Mouse (Mus musculus) right cerebral cortex, postnatal 4 days (tissue): ENCODE measurements around the gene Tnfrsf19.

Source experiments
- DNase-seq: peaks from one replicate; pipeline ENCODE4 v3.0.0-alpha.2; 2022

Tnfrsf19 gene

GRCm38 (mm10) chr14:61046091-61046681 is at the start of gene Tnfrsf19:
Gene Tnfrsf19, minus strand, starts transcription at chr14:61046490.
- DNase-seq: peak; percentile 74

DNA sequence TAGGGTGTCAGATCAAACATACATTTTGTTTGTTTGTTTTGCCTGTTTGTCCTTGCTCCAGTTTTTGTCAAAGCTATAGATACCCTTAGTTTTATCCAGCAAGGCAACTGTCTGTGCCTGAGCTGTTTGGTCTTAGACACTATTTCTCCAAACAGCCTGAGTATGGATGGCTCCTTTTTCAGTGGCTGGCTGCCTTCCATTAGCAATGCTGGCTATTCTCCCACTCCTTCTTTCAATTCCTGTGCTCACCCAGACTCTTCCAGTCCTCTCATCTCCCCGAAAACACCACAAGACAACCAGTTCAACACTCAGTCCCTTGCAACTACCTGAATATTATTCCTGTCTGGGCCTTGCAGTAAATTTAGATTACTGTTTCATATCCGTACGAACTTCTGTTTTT is 45.8 kb upstream of the Tnfrsf19 start:
- DNase-seq: peak; percentile 47

- DNase-seq: no peak
Observed at GRCm38 (mm10) chr14:61090955-61091354, 44.7 kb upstream of the Tnfrsf19 start.

GRCm38 (mm10) chr14:61088187-61088586 is 41.9 kb upstream of the Tnfrsf19 start:
- no peak for DNase-seq

- DNase-seq: peak; percentile 40
Observed at GRCm38 (mm10) chr14:61085325-61085724, 39.0 kb upstream of the Tnfrsf19 start.

- DNase-seq: no peak
Observed at GRCm38 (mm10) chr14:61069555-61069954, 23.3 kb upstream of the Tnfrsf19 start.

DNA sequence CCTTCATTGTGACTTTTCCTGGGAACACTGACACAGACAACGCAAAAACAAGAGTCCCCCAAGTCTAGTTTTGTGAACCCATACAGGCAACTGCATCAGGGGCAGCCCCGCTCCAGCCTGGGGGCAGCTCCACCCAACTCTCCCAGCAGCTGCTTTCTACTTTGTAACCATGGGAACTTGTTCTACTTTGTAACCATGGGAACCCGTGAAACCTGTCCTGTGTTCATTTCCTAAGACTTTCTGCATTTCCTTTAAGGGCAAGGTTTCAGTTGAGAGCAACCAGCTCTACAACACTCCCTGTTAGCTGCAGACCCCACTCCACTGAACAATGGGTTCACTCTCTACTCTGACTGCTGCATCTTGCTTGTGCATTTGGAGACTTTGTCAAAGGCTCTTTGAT is 15.4 kb upstream of the Tnfrsf19 start:
- no peak for DNase-seq

GRCm38 (mm10) chr14:61059316-61059945 is 13.1 kb upstream of the Tnfrsf19 start:
- DNase-seq: no peak

- DNase-seq: no peak
Observed at GRCm38 (mm10) chr14:61056962-61057361, 10.7 kb upstream of the Tnfrsf19 start.

- DNase-seq: no peak
Observed at GRCm38 (mm10) chr14:61056445-61056844, 10.2 kb upstream of the Tnfrsf19 start.

GRCm38 (mm10) chr14:61055864-61056263 is 9.6 kb upstream of the Tnfrsf19 start:
- no peak for DNase-seq

DNA sequence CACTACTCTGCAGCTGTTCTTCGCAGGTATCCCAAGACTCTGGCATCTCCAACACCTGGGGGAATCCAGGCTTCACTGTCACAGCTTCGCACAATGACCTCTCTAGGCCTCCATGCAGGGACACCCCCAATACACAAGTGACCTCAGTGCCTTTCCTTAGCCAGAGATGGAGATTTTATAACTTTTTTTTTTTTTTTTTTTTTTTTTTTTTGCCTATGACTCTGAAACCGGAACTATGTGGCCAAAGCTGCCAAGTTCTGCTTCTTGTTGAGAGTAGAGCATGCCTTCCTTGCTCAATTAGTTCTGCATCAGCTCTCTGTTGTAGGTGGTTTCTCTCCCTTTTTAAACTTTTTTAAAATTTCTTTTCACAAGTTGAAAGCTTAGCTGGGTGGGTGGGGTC is 5.9 kb upstream of the Tnfrsf19 start:
- no peak for DNase-seq

- DNase-seq: no peak
Observed at GRCm38 (mm10) chr14:61045446-61046090, 722 bp downstream of the Tnfrsf19 start.

GRCm38 (mm10) chr14:61044316-61044715 is 2.0 kb downstream of the Tnfrsf19 start:
- no peak for DNase-seq

DNA sequence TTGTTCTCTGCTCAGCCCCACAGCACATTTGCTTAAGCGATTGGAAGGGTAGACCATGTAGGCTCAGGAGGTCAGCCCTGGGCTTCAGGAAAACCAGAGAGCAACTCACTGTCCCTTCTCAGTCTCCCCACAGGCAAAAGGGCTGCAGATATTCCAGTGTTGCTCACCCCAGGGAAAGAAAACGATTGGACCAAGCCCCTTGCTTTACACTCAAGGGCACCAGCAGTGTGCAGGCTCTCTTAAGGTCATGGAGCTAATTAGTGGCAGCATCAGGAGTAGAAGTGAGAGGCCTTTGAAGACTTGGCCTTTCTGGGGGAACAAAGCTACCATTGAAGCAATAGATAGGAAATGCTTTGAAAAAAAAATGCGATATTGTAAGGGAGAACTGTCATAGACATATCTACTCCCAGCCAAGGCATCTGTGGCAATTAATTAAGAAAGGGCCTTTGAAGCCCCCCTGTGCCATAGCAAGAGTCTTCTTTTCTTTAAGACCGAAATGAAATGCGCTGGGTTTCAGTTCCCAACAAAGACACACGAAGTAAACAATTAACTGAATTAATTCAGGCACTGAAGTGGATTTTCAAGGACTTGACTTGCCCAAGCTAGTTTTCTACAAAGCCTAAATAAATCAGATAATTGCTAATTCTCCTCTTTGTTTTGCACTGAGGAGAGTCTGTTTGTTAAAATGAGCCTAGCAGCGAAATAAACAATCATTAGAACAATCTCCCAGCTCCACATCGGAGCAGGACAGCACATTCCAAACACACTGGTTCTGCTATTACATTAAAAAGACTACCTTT is 2.6 kb downstream of the Tnfrsf19 start:
- DNase-seq: no peak

GRCm38 (mm10) chr14:61042291-61042690 is 4.0 kb downstream of the Tnfrsf19 start:
- no peak for DNase-seq

DNA sequence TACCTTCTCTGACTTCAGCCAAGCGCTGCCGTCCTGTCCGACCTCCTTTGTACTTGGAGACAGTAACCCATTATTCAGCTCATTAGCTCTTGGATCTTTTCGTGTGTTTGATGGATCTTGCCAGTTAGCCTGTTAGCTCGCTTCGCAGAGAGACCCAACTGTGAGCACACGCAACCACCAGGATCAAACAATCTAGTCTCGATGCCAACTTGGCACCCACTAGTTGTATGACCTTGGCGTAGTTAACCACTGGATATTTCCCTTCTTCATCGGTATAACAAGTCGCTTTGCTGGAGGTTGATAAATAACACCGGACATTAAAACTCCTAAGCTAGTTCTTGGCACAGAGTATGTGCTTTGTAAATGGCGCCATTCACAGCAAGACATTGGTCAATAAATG is 6.1 kb downstream of the Tnfrsf19 start:
- DNase-seq: no peak

DNA sequence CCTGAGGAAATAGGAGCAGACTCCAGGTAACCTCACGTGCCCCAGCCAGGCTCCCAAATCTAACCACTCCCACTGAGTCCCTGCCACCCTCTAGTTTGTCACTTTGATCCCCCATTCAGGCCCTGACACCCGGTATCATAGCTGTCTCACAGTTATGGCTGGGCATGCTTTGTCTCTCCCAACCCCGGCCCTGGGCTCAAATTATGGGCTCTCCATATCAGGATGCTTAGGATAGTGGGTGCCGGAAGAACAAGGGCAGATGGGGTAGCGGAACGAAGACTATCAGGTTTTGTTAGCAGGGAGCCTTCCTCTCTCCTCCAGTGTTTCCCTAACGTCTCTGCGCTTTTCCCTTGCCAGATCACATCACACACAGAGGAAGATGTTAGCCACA is 8.2 kb downstream of the Tnfrsf19 start:
- DNase-seq: no peak

DNA sequence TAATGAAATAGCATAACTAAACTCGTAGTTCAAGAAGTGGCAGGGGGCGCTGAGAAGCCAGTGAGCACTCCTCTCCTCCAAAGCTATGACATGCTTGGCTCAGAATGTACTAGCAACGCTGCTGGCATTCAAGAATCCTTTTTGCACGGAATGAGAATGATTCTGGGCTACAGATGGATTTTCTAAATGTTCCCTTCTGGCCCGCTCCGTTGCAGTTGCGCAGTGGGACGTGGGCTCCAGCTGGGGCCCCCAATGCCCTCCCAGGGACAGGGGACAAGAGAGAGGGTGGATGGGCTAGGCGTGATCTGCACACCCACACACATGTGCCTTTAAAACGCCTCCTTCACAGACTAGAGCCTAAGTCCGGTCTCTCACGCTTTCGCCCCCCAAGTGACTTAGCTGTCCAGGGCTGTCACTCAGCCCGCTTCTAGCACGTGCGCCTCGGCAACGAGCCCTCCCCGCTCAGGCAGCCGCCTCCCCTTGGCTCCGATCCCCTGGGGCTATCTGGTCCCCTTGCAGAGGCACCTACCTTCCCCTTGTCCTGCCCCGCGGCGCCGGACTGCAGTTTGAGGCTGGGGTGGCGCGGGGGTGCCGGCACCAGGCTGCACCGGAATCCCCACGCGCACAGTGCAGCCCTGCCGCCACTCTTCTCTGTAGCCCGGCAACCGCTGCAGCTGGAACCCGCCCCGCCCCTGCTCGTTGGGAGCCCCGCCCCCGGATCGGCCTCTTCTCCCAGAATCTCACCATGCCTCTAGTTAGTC is 8.8 kb downstream of the Tnfrsf19 start:
- peak; percentile 79 for DNase-seq

DNA sequence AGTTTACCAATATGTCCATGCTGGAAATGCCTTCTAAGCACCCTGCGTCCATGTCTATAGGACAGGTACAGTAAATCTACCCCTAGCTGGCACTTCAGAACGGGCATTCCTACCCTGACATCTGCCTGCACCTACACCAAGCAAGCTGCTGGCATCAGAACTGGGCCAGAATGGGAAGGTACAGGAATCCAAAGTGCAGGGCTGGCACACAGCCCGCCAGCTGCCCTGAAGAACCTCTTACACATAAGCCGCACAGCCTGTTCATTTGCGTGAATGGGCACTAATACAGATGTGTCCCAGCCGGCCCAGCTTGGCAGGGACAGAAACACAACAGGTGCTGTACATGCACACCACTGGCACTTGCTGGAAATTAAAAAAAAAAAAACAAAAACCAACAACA is 15.9 kb downstream of the Tnfrsf19 start:
- no peak for DNase-seq

GRCm38 (mm10) chr14:61024006-61024405 is 22.3 kb downstream of the Tnfrsf19 start:
- DNase-seq: no peak

DNA sequence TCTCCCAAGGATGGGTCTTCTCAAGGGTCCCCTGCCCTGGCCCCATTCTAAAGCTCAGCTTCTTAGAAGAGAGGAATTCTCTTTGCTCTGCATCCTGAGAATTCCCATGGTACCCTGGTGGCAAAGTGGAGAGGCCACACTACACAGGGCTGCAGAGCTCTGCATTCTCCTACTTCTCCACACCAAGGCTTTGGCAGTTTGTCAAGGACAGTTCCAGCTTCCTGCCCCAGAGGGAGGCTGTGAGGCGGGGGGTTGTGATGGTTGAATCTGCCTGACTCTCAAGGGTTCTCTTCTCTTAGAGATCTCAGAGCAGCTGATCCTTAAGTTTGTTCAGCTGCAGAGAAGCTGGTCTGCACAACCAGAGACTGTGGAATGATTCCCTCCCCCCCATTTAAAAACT is 23.9 kb downstream of the Tnfrsf19 start:
- no peak for DNase-seq

DNA sequence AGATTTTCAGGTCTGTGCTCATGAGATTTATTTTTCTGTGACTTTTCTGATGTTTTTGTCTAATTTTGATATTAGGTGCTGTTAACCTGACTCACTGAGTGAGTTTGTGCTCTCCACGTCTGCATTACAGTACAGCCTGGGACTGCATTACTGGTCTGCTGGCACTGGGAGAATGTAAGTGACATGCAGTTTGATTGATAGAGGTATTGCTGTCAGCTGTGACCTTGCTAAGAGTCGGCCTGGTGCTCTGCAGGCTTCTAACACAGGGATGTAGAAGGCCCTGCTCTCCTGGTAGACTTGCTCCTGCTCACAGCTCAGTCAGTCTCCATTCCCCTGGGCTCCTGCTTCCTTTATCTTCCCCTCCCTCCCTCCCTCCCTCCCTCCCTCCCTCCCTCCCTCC is 25.3 kb downstream of the Tnfrsf19 start:
- DNase-seq: no peak
